Mouse (Mus musculus): Measurements from ENCODE around the gene Plekhs1. TPM values are rescaled to one million over a fixed set of nuclear protein-coding genes. Genes with fewer than 3 reads are reported as not detected.

The Plekhs1 gene
- polyA plus RNA-seq, 1 experiment from 2014 or later = 0.17 TPM

DNA sequence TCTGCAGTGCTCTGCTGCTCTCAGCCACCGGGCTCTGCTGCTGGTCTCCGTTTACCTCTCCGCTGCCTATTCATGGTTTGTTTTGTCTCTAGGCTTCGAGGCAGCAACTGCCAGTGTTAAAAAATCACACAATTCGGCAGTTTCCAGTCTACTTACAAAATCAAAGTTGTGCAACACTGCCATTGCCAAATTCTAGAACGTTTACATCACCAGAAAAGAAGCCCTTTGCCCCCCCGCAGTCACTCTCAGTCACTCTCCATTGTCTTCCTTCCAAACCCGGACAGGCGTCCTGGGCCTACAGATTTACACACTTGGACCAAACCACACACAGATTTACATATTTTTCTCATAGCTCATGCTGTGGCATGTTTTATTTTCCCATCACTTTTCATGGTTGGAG lies 73.6 kb downstream of the Plekhs1 start:
- no peak overlapping the region for H3K9ac ChIP-seq (replicated peaks)
- no peak for ATAC-seq (replicated peaks)

GRCm38 (mm10) chr19:56535765-56536164 lies 74.3 kb downstream of the Plekhs1 start:
- no peaks in the 10 kb centered on the region for H3K27me3 ChIP-seq
- no peaks in the 10 kb centered on the region for H3K4me1 ChIP-seq
- no peak for ATAC-seq (replicated peaks)
- H3K4me3 ChIP-seq = no peak overlapping the region
- 94% methylated on average over 9 of the region's 9 CpGs for WGBS
- H3K4me2 ChIP-seq (replicated peaks) = no peak overlapping the region
- 0 out of 2 replicates have a peak, but pooled peaks cover 9% of the 10 kb centered on the region for H3K36me3 ChIP-seq
- no peak overlapping the region for H3K9ac ChIP-seq (replicated peaks)
- H3K27ac ChIP-seq (replicated peaks) = no peak overlapping the region
- H3K9me3 ChIP-seq = no peaks in the 10 kb centered on the region

More for the DNA sequence above, 73.6 kb downstream of the Plekhs1 start:
- 51% methylated on average over 9 of the region's 9 CpGs for WGBS
- Histone ChIP-seq H3K27ac (replicated peaks) (no peak overlapping the region), H3K4me2 (replicated peaks) (no peak overlapping the region), H3K36me3 (0 out of 2 replicates have a peak, but pooled peaks cover 9% of the 10 kb centered on the region), H3K27me3 (no peaks in the 10 kb centered on the region), H3K9me3 (no peaks in the 10 kb centered on the region), H3K4me1 (no peaks in the 10 kb centered on the region), H3K4me3 (no peak overlapping the region)

Other genes with a start within 250 kb of the Plekhs1 start
- gene Habp2, start 174.5 kb upstream of the Plekhs1 start, polyA plus RNA-seq (2015; fragmentation: Nextera tagmentation; extraction: Ambion mirVana) = 0.06 TPM in 1 of 2 replicates, not detected in the other
- gene Nrap, start 71.6 kb upstream of the Plekhs1 start, polyA plus RNA-seq (2015; fragmentation: Nextera tagmentation; extraction: Ambion mirVana) = 0.41 and 0.45 TPM in 2 replicates
- gene Casp7, start 64.5 kb upstream of the Plekhs1 start, polyA plus RNA-seq (2015; fragmentation: Nextera tagmentation; extraction: Ambion mirVana) = 14.7 TPM in 2 replicates
- 12.3 and 12.7 TPM in 2 replicates for gene Dclre1a, start 86.6 kb downstream of the Plekhs1 start, polyA plus RNA-seq (2015; fragmentation: Nextera tagmentation; extraction: Ambion mirVana)
- gene Nhlrc2, start 86.6 kb downstream of the Plekhs1 start, polyA plus RNA-seq (2015; fragmentation: Nextera tagmentation; extraction: Ambion mirVana) = 11.2 and 12.7 TPM in 2 replicates

Measured in forebrain, embryonic 15.5 days (tissue).